Mouse (Mus musculus): ENCODE data around the gene Gde1.

GRCm38 (mm10) chr7:118652572-118653295, 52.8 kb downstream of the Gde1 start:
- TF ChIP-seq POLR2A (IDR thresholded peaks at IDR 0.05; ENCODE audit: low read depth, low read length) (no peak), CTCF (IDR thresholded peaks at IDR 0.05; ENCODE audit: borderline replicate concordance, insufficient read depth, low read length) (no peak)

Measured in embryonic fibroblast, embryonic 13.5 days (primary cell).